Mouse (Mus musculus): ENCODE measurements at regions not wholly inside any gene's neighbourhood (a gene's known extent, or its start where the extent isn't known, plus 50 kb on each side); places are given as distances from the start of the nearest gene placed in this dataset.

DNA sequence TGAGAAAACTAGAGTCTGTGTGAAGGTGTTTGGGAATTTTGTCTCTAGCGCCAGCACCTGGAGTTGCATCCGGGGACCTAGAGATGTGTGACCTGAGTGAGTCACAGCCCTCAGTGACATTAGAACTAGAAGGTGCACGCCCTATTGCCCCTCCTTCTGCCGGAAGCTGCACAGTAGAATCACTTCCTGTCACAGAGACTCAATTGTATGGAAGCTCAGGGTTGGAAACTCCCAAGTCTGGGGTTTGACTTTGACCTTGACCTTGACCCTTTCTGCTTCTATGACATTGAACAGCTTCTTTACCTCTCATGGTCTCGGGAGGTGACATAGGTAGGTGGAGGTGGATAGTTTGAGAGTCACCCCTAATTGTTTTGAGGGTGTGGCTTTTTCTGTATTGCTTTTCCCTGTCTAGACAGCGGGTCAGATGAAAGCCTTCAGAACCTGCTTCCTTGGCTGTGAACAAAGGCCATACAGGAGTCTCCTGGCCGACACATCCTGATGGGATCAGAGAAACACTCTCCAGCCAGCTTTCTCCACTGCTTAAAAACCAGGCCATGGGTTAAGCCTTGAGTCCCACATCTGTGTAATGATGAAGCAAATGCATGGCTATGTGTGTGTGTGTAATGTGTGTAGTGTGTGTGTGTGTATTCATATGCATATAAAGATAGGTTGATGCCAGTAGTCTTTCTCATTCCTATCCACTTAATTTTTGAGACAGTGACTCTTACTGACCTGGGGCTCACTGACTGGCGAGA, 328.7 kb downstream of the Gm45692 start:
- H3K9ac ChIP-seq (ENCODE audit: insufficient read depth, low read depth) = no peak overlapping the region
- H3K9me3 ChIP-seq (replicated peaks; ENCODE audit: low read length) = no peaks in the 10 kb centered on the region
- no peak for TF ChIP-seq USF1 (IDR thresholded peaks at IDR 0.05; ENCODE audit: low read depth, low read length)
- no peak for TF ChIP-seq SIN3A (IDR thresholded peaks at IDR 0.05; ENCODE audit: low read length)
- no peak for TF ChIP-seq JUND (conservative IDR thresholded peaks at IDR 0.05; ENCODE audit: low read depth, low read length)
- no peak overlapping the region for H3K4me2 ChIP-seq (ENCODE audit: insufficient read depth, low read depth, poor library complexity, severe bottlenecking)
- H3K27ac ChIP-seq (ENCODE audit: insufficient read depth, low read depth) = no peak overlapping the region
- dilution Hi-C loops (cut with MboI; ENCODE audit: extremely low pct_ligation_motif_present, extremely low pct_unique_long_range_greater_than_20kb, low sequenced_read_pairs) (no loop called here), in situ Hi-C loops (cut with MboI; ENCODE audit: low pct_ligation_motif_present, low pct_unique_long_range_greater_than_20kb, low sequenced_read_pairs) (loop anchor here (10.0 to 25.0 kb wide), 3 partner anchors 161 to 539 kb away; partner anchors contain the start of gene Zfp703)
- H3K27me3 ChIP-seq (replicated peaks) = no peaks in the 10 kb centered on the region
- H3K4me3 ChIP-seq (replicated peaks in 1 of 3; ENCODE audit: low read depth in 2 of 3, low read length in 2 of 3, poor library complexity in 1 of 3) = no peak overlapping the region
- no peak for DNase-seq (ENCODE audit: extremely low read depth)
- no peaks in the 10 kb centered on the region for H3K79me2 ChIP-seq (replicated peaks; ENCODE audit: control insufficient read depth, extremely low read depth, insufficient read depth, poor library complexity, severe bottlenecking)
- no peaks in the 10 kb centered on the region for H3K36me3 ChIP-seq (replicated peaks in 1 of 2; ENCODE audit: control insufficient read depth in 1 of 2, insufficient read depth in 1 of 2, low read length in 1 of 2)
- peaks cover 6 to 18% of the 10 kb centered on the region in 2 experiments; a peak in 3 of 4 replicates for H3K4me1 ChIP-seq (ENCODE audit: control insufficient read depth in 1 of 2, insufficient read depth in 2 of 2)

DNA sequence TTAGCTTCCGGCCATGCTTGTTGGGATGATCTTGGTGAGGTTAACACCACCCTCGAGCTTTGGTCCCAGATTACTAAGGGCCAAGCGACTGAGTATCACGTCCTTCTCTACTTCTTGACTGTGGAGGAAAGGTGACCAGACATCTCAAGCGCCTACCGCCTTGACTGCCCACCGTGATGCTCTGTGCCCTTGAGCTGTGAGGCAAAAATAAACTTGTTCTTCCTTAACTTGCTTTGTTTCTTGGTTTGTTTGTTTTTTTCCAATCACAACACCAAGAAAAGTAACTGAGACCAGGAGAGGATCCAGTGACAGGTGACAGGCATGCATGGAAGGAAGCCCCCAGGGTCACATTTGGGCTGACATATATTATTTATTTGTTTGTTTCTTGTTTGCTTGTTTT, 330.0 kb downstream of the Gm45692 start:
- no peak for DNase-seq (ENCODE audit: extremely low read depth)
- no peaks in the 10 kb centered on the region for H3K79me2 ChIP-seq (replicated peaks; ENCODE audit: control insufficient read depth, extremely low read depth, insufficient read depth, poor library complexity, severe bottlenecking)
- dilution Hi-C loops (cut with MboI; ENCODE audit: extremely low pct_ligation_motif_present, extremely low pct_unique_long_range_greater_than_20kb, low sequenced_read_pairs) (no loop called here), in situ Hi-C loops (cut with MboI; ENCODE audit: low pct_ligation_motif_present, low pct_unique_long_range_greater_than_20kb, low sequenced_read_pairs) (loop anchor here (10.0 to 25.0 kb wide), 3 partner anchors 162 to 538 kb away; partner anchors contain the start of gene Zfp703)
- H3K27me3 ChIP-seq (replicated peaks) = no peaks in the 10 kb centered on the region
- no peak overlapping the region for H3K4me3 ChIP-seq (replicated peaks in 1 of 3; ENCODE audit: low read depth in 2 of 3, low read length in 2 of 3, poor library complexity in 1 of 3)
- H3K4me2 ChIP-seq (ENCODE audit: insufficient read depth, low read depth, poor library complexity, severe bottlenecking) = no peak overlapping the region
- no peaks in the 10 kb centered on the region for H3K36me3 ChIP-seq (replicated peaks in 1 of 2; ENCODE audit: control insufficient read depth in 1 of 2, insufficient read depth in 1 of 2, low read length in 1 of 2)
- H3K9me3 ChIP-seq (replicated peaks; ENCODE audit: low read length) = no peaks in the 10 kb centered on the region
- TF ChIP-seq NRF1 (IDR thresholded peaks at IDR 0.05; ENCODE audit: low read depth, low read length) (no peak), ELF1 (IDR thresholded peaks at IDR 0.05; ENCODE audit: low read depth, low read length) (no peak)
- peaks cover 6 to 18% of the 10 kb centered on the region in 2 experiments; a peak in 3 of 4 replicates for H3K4me1 ChIP-seq (ENCODE audit: control insufficient read depth in 1 of 2, insufficient read depth in 2 of 2)
- no peak overlapping the region for H3K27ac ChIP-seq (ENCODE audit: insufficient read depth, low read depth)
- no peak overlapping the region for H3K9ac ChIP-seq (ENCODE audit: insufficient read depth, low read depth)

DNA sequence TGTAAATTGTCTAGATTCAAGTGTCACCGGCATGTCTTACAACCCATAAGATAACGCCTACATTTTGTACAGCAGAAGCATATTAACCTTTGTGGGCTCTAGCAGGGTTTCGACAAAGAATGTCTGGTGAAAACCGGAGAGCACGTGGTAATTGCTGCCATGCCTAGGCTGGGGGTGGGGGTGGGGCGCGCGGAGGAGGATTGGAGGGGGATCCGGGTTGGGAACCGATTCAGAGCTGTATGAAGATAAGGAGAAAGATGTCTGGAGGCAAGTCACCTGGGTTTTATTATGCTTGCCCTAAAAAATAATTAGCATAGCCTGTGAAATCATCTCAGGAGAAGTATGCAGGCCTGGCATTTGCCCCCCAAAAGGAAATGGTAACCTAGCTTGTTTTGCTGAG, 331.2 kb downstream of the Gm45692 start:
- Histone ChIP-seq H3K9me3 (replicated peaks; ENCODE audit: low read length) (no peaks in the 10 kb centered on the region), H3K36me3 (replicated peaks in 1 of 2; ENCODE audit: control insufficient read depth in 1 of 2, insufficient read depth in 1 of 2, low read length in 1 of 2) (no peaks in the 10 kb centered on the region), H3K4me2 (ENCODE audit: insufficient read depth, low read depth, poor library complexity, severe bottlenecking) (no peak overlapping the region), H3K27me3 (replicated peaks) (no peaks in the 10 kb centered on the region), H3K4me1 (ENCODE audit: control insufficient read depth in 1 of 2, insufficient read depth in 2 of 2) (peaks cover 6 to 12% of the 10 kb centered on the region in 2 experiments; a peak in 3 of 4 replicates), H3K79me2 (replicated peaks; ENCODE audit: control insufficient read depth, extremely low read depth, insufficient read depth, poor library complexity, severe bottlenecking) (no peaks in the 10 kb centered on the region), H3K4me3 (replicated peaks in 1 of 3; ENCODE audit: low read depth in 2 of 3, low read length in 2 of 3, poor library complexity in 1 of 3) (no peak overlapping the region), H3K9ac (ENCODE audit: insufficient read depth, low read depth) (no peak overlapping the region), H3K27ac (ENCODE audit: insufficient read depth, low read depth) (no peak overlapping the region)
- DNase-seq (ENCODE audit: extremely low read depth) = no peak
- dilution Hi-C loops (cut with MboI; ENCODE audit: extremely low pct_ligation_motif_present, extremely low pct_unique_long_range_greater_than_20kb, low sequenced_read_pairs) (no loop called here), in situ Hi-C loops (cut with MboI; ENCODE audit: low pct_ligation_motif_present, low pct_unique_long_range_greater_than_20kb, low sequenced_read_pairs) (no loop called here)
- TF ChIP-seq MYC (IDR thresholded peaks at IDR 0.05; ENCODE audit: low read depth, low read length) (no peak), TCF12 (IDR thresholded peaks at IDR 0.05; ENCODE audit: low read depth, low read length) (no peak), ZC3H11A (IDR thresholded peaks at IDR 0.05; ENCODE audit: low read depth, low read length) (no peak), POLR2A (IDR thresholded peaks at IDR 0.05; ENCODE audit: low read depth, low read length) (no peak), POLR2AphosphoS2 (IDR thresholded peaks at IDR 0.05; ENCODE audit: low read depth, low read length) (no peak), IRF4 (IDR thresholded peaks at IDR 0.05; ENCODE audit: low read depth, low read length) (no peak), RCOR1 (conservative IDR thresholded peaks at IDR 0.05; ENCODE audit: low read depth, low read length) (no peak), PAX5 (IDR thresholded peaks at IDR 0.05; ENCODE audit: low read length) (no peak), EP300 (IDR thresholded peaks at IDR 0.05; ENCODE audit: low read length) (no peak), BHLHE40 (IDR thresholded peaks at IDR 0.05; ENCODE audit: low read depth, low read length) (no peak), MAZ (IDR thresholded peaks at IDR 0.05; ENCODE audit: low read depth, low read length) (no peak), MAFK (IDR thresholded peaks at IDR 0.05; ENCODE audit: insufficient replicate concordance, low read length) (no peak), MEF2A (IDR thresholded peaks at IDR 0.05; ENCODE audit: borderline replicate concordance, low read depth, low read length) (no peak), NRF1 (IDR thresholded peaks at IDR 0.05; ENCODE audit: low read depth, low read length) (no peak), KAT2A (IDR thresholded peaks at IDR 0.05; ENCODE audit: insufficient replicate concordance, low read length) (no peak)
